Mouse (Mus musculus) layer of hippocampus, adult 2 months (tissue): ENCODE data around the gene Macrod1. TPM values are rescaled to one million over a fixed set of nuclear protein-coding genes. Genes with fewer than 3 reads are reported as not detected.
"Not testable (repeated sequence)": the region's sequence is repeated elsewhere in the genome, so short reads cannot be mapped to it uniquely, and the experiment has no call there.

Experiments
- DNase-seq, 2 experiments: peaks; one replicate each; pipeline ENCODE4 v3.0.0; 2022; ENCODE audit warnings: low spot score in 2 of 2
- H3K27ac ChIP-seq: fragments of 200-600 bp; 2 replicates; pipeline ENCODE4 v1.8.1; 2022
- H3K4me3 ChIP-seq: fragments of 200-600 bp; 2 replicates; pipeline ENCODE4 v1.8.1; 2022; ENCODE audit warnings: mild to moderate bottlenecking
- CTCF ChIP-seq: fragments of 200-600 bp; conservative IDR thresholded peaks from 2 replicates; pipeline ENCODE4 v1.8.1; 2022; ENCODE audit warnings: antibody characterized with exemption, mild to moderate bottlenecking, moderate library complexity
- total RNA-seq, 2 experiments: library from RNA; stranded (reverse); gene quantifications; 2 replicates each; pipeline ENCODE4 v1.2.3; 2021

Gene Macrod1
- total RNA-seq, 2 experiments from 2014 or later, result 20.3 to 22.4 TPM

- Histone ChIP-seq H3K4me3 (no peak overlapping the region), H3K27ac (no peak overlapping the region)
- DNase-seq, result no peak
- TF ChIP-seq CTCF, result no peak
Measured at GRCm38 (mm10) chr19:7062916-7063315, 6.3 kb downstream of the Macrod1 start.

- DNase-seq, result peak; percentile 76 to 88
- Histone ChIP-seq H3K4me3 (no peak overlapping the region), H3K27ac (no peak overlapping the region)
- peak; percentile 94 for TF ChIP-seq CTCF
Measured at GRCm38 (mm10) chr19:7064571-7064970, 8.0 kb downstream of the Macrod1 start.

GRCm38 (mm10) chr19:7066034-7066827, 9.6 kb downstream of the Macrod1 start:
- TF ChIP-seq CTCF, result no peak
- no peak overlapping the region for H3K27ac ChIP-seq
- H3K4me3 ChIP-seq, result no peak overlapping the region
- no peak for DNase-seq

- Histone ChIP-seq H3K27ac (no peak overlapping the region), H3K4me3 (no peak overlapping the region)
- no peak for TF ChIP-seq CTCF
- DNase-seq, result no peak
Measured at GRCm38 (mm10) chr19:7066828-7067342, 10.3 kb downstream of the Macrod1 start.

- DNase-seq, result no peak
- TF ChIP-seq CTCF, result no peak
- Histone ChIP-seq H3K27ac (no peak overlapping the region), H3K4me3 (no peak overlapping the region)
Measured at GRCm38 (mm10) chr19:7067344-7068050, 10.9 kb downstream of the Macrod1 start.

GRCm38 (mm10) chr19:7068136-7068535, 11.5 kb downstream of the Macrod1 start:
- Histone ChIP-seq H3K27ac (no peak overlapping the region), H3K4me3 (peak overlapping the region; percentile 23; the same call in 1 of the 2 replicates)
- peak; percentile 70 to 90 for DNase-seq
- TF ChIP-seq CTCF, result peak; percentile 95

- no peak for DNase-seq
- H3K4me3 ChIP-seq, result no peak overlapping the region
- no peak overlapping the region for H3K27ac ChIP-seq
- TF ChIP-seq CTCF, result peak; percentile 51
Measured at GRCm38 (mm10) chr19:7068661-7069531, 12.3 kb downstream of the Macrod1 start.

GRCm38 (mm10) chr19:7069781-7070763, 13.5 kb downstream of the Macrod1 start:
- no peak overlapping the region for H3K27ac ChIP-seq
- no peak for TF ChIP-seq CTCF
- no peak for DNase-seq
- H3K4me3 ChIP-seq, result no peak overlapping the region

- TF ChIP-seq CTCF, result no peak
- no peak for DNase-seq
- Histone ChIP-seq H3K4me3 (no peak overlapping the region), H3K27ac (no peak overlapping the region)
Measured at GRCm38 (mm10) chr19:7070775-7071174, 14.2 kb downstream of the Macrod1 start.

- Histone ChIP-seq H3K27ac (no peak overlapping the region), H3K4me3 (no peak overlapping the region)
- no peak for TF ChIP-seq CTCF
- DNase-seq, result no peak
Measured at GRCm38 (mm10) chr19:7072221-7072620, 15.6 kb downstream of the Macrod1 start.

- H3K27ac ChIP-seq, result 0 out of 2 replicates have a peak overlapping the region, but pooled peaks have one; percentile 48
- TF ChIP-seq CTCF, result no peak
- DNase-seq, result no peak
- no peak overlapping the region for H3K4me3 ChIP-seq
Measured at GRCm38 (mm10) chr19:7073997-7074781, 17.6 kb downstream of the Macrod1 start.

GRCm38 (mm10) chr19:7075336-7075735, 18.7 kb downstream of the Macrod1 start:
- not testable (repeated sequence) for H3K27ac ChIP-seq, H3K4me3 ChIP-seq, DNase-seq
